Mouse (Mus musculus): Measurements from ENCODE around the gene S100a4.
A peak's percentile ranks its signal among the peaks of the same experiment; 100 is the strongest.

Gene S100a4

GRCm38 (mm10) chr3:90603623-90604022 is at the start of gene S100a4:
TSS of gene S100a4 (plus strand) at chr3:90603771.
- DNase-seq (ENCODE audit: low read depth) = peak; percentile 92

GRCm38 (mm10) chr3:90555954-90556353 is 47.6 kb upstream of the S100a4 start:
- no peak for DNase-seq (ENCODE audit: low read depth)

- DNase-seq (ENCODE audit: low read depth) = no peak
These were observed 43.5 kb upstream of the S100a4 start, which contains the start of gene S100a3 for GRCm38 (mm10) chr3:90560008-90560628. TSS of gene S100a3 (plus strand) at chr3:90560578.

- DNase-seq (ENCODE audit: low read depth) = no peak
These were observed 28.9 kb upstream of the S100a4 start for GRCm38 (mm10) chr3:90574691-90575090.

GRCm38 (mm10) chr3:90575320-90575719 is 28.3 kb upstream of the S100a4 start:
- DNase-seq (ENCODE audit: low read depth) = no peak

GRCm38 (mm10) chr3:90576351-90577001 is 27.1 kb upstream of the S100a4 start:
- no peak for DNase-seq (ENCODE audit: low read depth)

GRCm38 (mm10) chr3:90579433-90579832 is 24.1 kb upstream of the S100a4 start:
- no peak for DNase-seq (ENCODE audit: low read depth)

- DNase-seq (ENCODE audit: low read depth) = no peak
These were observed 22.4 kb upstream of the S100a4 start for GRCm38 (mm10) chr3:90581141-90581540.

GRCm38 (mm10) chr3:90582156-90582555 is 21.4 kb upstream of the S100a4 start:
- DNase-seq (ENCODE audit: low read depth) = peak; percentile 40

GRCm38 (mm10) chr3:90582556-90582955 is 21.0 kb upstream of the S100a4 start:
- DNase-seq (ENCODE audit: low read depth) = no peak

GRCm38 (mm10) chr3:90583893-90584292 is 19.7 kb upstream of the S100a4 start:
- peak; percentile 33 for DNase-seq (ENCODE audit: low read depth)

- DNase-seq (ENCODE audit: low read depth) = peak; percentile 88
These were observed 18.0 kb upstream of the S100a4 start for GRCm38 (mm10) chr3:90585595-90585994.

GRCm38 (mm10) chr3:90586016-90586643 is 17.4 kb upstream of the S100a4 start:
- peak; percentile 37 for DNase-seq (ENCODE audit: low read depth)

- DNase-seq (ENCODE audit: low read depth) = peak; percentile 97
These were observed 16.7 kb upstream of the S100a4 start for GRCm38 (mm10) chr3:90586906-90587305.

- DNase-seq (ENCODE audit: low read depth) = peak; percentile 87
These were observed 16.0 kb upstream of the S100a4 start for GRCm38 (mm10) chr3:90587361-90588101.

- DNase-seq (ENCODE audit: low read depth) = peak; percentile 97
These were observed 14.2 kb upstream of the S100a4 start for GRCm38 (mm10) chr3:90589390-90589789.

GRCm38 (mm10) chr3:90589947-90590346 is 13.6 kb upstream of the S100a4 start, which contains the start of gene S100a2:
TSS of gene S100a2 (plus strand) at chr3:90590247.
- DNase-seq (ENCODE audit: low read depth) = no peak

- DNase-seq (ENCODE audit: low read depth) = no peak
These were observed 9.1 kb upstream of the S100a4 start for GRCm38 (mm10) chr3:90594466-90594865.

- DNase-seq (ENCODE audit: low read depth) = peak; percentile 59
These were observed 8.0 kb upstream of the S100a4 start for GRCm38 (mm10) chr3:90595556-90595955.

- DNase-seq (ENCODE audit: low read depth) = no peak
These were observed 6.8 kb upstream of the S100a4 start for GRCm38 (mm10) chr3:90596810-90597209.

GRCm38 (mm10) chr3:90597736-90598135 is 5.8 kb upstream of the S100a4 start:
- no peak for DNase-seq (ENCODE audit: low read depth)

GRCm38 (mm10) chr3:90598212-90598611 is 5.4 kb upstream of the S100a4 start:
- no peak for DNase-seq (ENCODE audit: low read depth)

Measured in 416B (cell line).